Mouse (Mus musculus) erythroblast, adult 5-6 weeks (primary cell): ENCODE results near the gene Fgfr2. TPM values are rescaled to one million over a fixed set of nuclear protein-coding genes. Genes with fewer than 3 reads are reported as not detected.

Experiments used
- ATAC-seq: replicated peaks from 2 replicates; pipeline ENCODE4 v1.8.0; 2016; ENCODE audit warnings: moderate number of reproducible peaks, mild to moderate bottlenecking, moderate TSS enrichment, inconsistent platforms; ENCODE audit not compliant: poor library complexity, low FRiP score, severe bottlenecking
- total RNA-seq, 2 experiments: library from RNA; stranded (forward) in 1 of 2; stranded (reverse) in 1 of 2; fragments of 150-400 nt in 1 of 2; fragments of 200-764, 138-1000 nt in 1 of 2; gene quantifications; 2 replicates each; pipeline versions ENCODE4 v1.2.3 to v1.2.4; 2015 to 2017; ENCODE audit warnings: low replicate concordance in 2 of 2

Gene Fgfr2
- total RNA-seq, 2 experiments from 2014 or later, result 4.8 TPM; not detected in 1

- no peak for ATAC-seq
Observed at GRCm38 (mm10) chr7:132596557-132597250, 526.4 kb downstream of the Fgfr2 start.

- ATAC-seq, result no peak
Observed at GRCm38 (mm10) chr7:132595787-132596186, 527.4 kb downstream of the Fgfr2 start.

GRCm38 (mm10) chr7:132594325-132594724 is 528.8 kb downstream of the Fgfr2 start:
- no peak for ATAC-seq

GRCm38 (mm10) chr7:132593762-132594161 is 529.4 kb downstream of the Fgfr2 start:
- no peak for ATAC-seq

- ATAC-seq, result no peak
Observed at GRCm38 (mm10) chr7:132589610-132590009, 533.5 kb downstream of the Fgfr2 start.

- ATAC-seq, result no peak
Observed at GRCm38 (mm10) chr7:132587167-132587566, 536.0 kb downstream of the Fgfr2 start.

GRCm38 (mm10) chr7:132585695-132586491 is 537.3 kb downstream of the Fgfr2 start:
- no peak for ATAC-seq

GRCm38 (mm10) chr7:132581441-132581840 is 541.7 kb downstream of the Fgfr2 start:
- ATAC-seq, result no peak

- no peak for ATAC-seq
Observed at GRCm38 (mm10) chr7:132580511-132580910, 542.6 kb downstream of the Fgfr2 start.

- no peak for ATAC-seq
Observed at GRCm38 (mm10) chr7:132576891-132577290, 546.3 kb downstream of the Fgfr2 start.

- peak; percentile 96 for ATAC-seq
Observed at GRCm38 (mm10) chr7:132576116-132576650, 547.0 kb downstream of the Fgfr2 start, which contains the start of gene Oat. Gene Oat (minus strand): TSS chr7:132576398.

GRCm38 (mm10) chr7:132575623-132576022 is 547.5 kb downstream of the Fgfr2 start:
- peak; percentile 71 for ATAC-seq

- no peak for ATAC-seq
Observed at GRCm38 (mm10) chr7:132574646-132575045, 548.5 kb downstream of the Fgfr2 start.

GRCm38 (mm10) chr7:132573205-132573604 is 549.9 kb downstream of the Fgfr2 start:
- ATAC-seq, result no peak

- ATAC-seq, result no peak
Observed at GRCm38 (mm10) chr7:132572738-132573137, 550.4 kb downstream of the Fgfr2 start.

GRCm38 (mm10) chr7:132571481-132571880 is 551.7 kb downstream of the Fgfr2 start:
- ATAC-seq, result no peak

GRCm38 (mm10) chr7:132570071-132570470 is 553.1 kb downstream of the Fgfr2 start:
- peak; percentile 73 for ATAC-seq

GRCm38 (mm10) chr7:132568817-132569216 is 554.3 kb downstream of the Fgfr2 start:
- ATAC-seq, result no peak

GRCm38 (mm10) chr7:132565831-132566230 is 557.3 kb downstream of the Fgfr2 start:
- ATAC-seq, result no peak

GRCm38 (mm10) chr7:132559138-132559766 is 563.9 kb downstream of the Fgfr2 start:
- ATAC-seq, result no peak
